Mouse (Mus musculus): Measurements from ENCODE around the gene Ttll9. TPM values are rescaled to one million over a fixed set of nuclear protein-coding genes. Genes with fewer than 3 reads are reported as not detected.

Ttll9 gene
- polyA plus RNA-seq, 1 experiment from 2014 or later = 1.8 TPM

- peaks cover 52% of the 10 kb centered on the region for H3K4me1 ChIP-seq
- no peaks in the 10 kb centered on the region for H3K27me3 ChIP-seq
- H3K9me3 ChIP-seq (replicated peaks) = no peaks in the 10 kb centered on the region
- H3K4me2 ChIP-seq = no peak overlapping the region; the same call in 1 of the 2 replicates
- H3K36me3 ChIP-seq (ENCODE audit: poor library complexity, severe bottlenecking) = no peaks in the 10 kb centered on the region
- WGBS = 33% methylated on average over 8 of the region's 8 CpGs
- no peak overlapping the region for H3K4me3 ChIP-seq
- H3K9ac ChIP-seq = no peak overlapping the region
- peak; percentile 65 for ATAC-seq
- peak overlapping the region; percentile 92 for H3K27ac ChIP-seq
Observed at GRCm38 (mm10) chr2:153045884-153046299, 83.6 kb downstream of the Ttll9 start.

- no peaks in the 10 kb centered on the region for H3K36me3 ChIP-seq (ENCODE audit: poor library complexity, severe bottlenecking)
- 36% methylated on average over 17 of the region's 17 CpGs for WGBS
- H3K4me2 ChIP-seq = no peak overlapping the region
- H3K27ac ChIP-seq = peak overlapping the region; percentile 92
- ATAC-seq = no peak
- no peak overlapping the region for H3K9ac ChIP-seq
- no peaks in the 10 kb centered on the region for H3K9me3 ChIP-seq (replicated peaks)
- no peak overlapping the region for H3K4me3 ChIP-seq
- peaks cover 17% of the 10 kb centered on the region for H3K27me3 ChIP-seq
- peaks cover 49% of the 10 kb centered on the region for H3K4me1 ChIP-seq
Observed at GRCm38 (mm10) chr2:153047828-153048465, 85.7 kb downstream of the Ttll9 start.

- H3K4me1 ChIP-seq = peaks cover 40% of the 10 kb centered on the region
- H3K36me3 ChIP-seq (ENCODE audit: poor library complexity, severe bottlenecking) = peaks cover 7% of the 10 kb centered on the region
- peaks cover 31% of the 10 kb centered on the region for H3K27me3 ChIP-seq
- H3K4me3 ChIP-seq = no peak overlapping the region
- H3K9ac ChIP-seq = peak overlapping the region; percentile 38; the same call in 1 of the 2 replicates
- 0 out of 2 replicates have a peak overlapping the region, but pooled peaks have one; percentile 8 for H3K4me2 ChIP-seq
- no peaks in the 10 kb centered on the region for H3K9me3 ChIP-seq (replicated peaks)
- WGBS = 39% methylated on average over 9 of the region's 9 CpGs
- peak; percentile 82 for ATAC-seq
- peak overlapping the region; percentile 92 for H3K27ac ChIP-seq
Observed at GRCm38 (mm10) chr2:153049288-153049996, 87.2 kb downstream of the Ttll9 start.

GRCm38 (mm10) chr2:153049997-153050358, 87.7 kb downstream of the Ttll9 start:
- H3K36me3 ChIP-seq (ENCODE audit: poor library complexity, severe bottlenecking) = peaks cover 12% of the 10 kb centered on the region
- H3K27ac ChIP-seq = peak overlapping the region; percentile 92
- H3K4me3 ChIP-seq = no peak overlapping the region
- no peak overlapping the region for H3K9ac ChIP-seq
- ATAC-seq = no peak
- H3K27me3 ChIP-seq = peaks cover 31% of the 10 kb centered on the region
- H3K4me2 ChIP-seq = no peak overlapping the region
- H3K4me1 ChIP-seq = peaks cover 39% of the 10 kb centered on the region
- WGBS = 80% methylated on average over 4 of the region's 4 CpGs
- no peaks in the 10 kb centered on the region for H3K9me3 ChIP-seq (replicated peaks)

GRCm38 (mm10) chr2:153051095-153051494, 88.8 kb downstream of the Ttll9 start:
- ATAC-seq = no peak
- H3K4me1 ChIP-seq = peaks cover 34% of the 10 kb centered on the region
- H3K36me3 ChIP-seq (ENCODE audit: poor library complexity, severe bottlenecking) = peaks cover 12% of the 10 kb centered on the region
- H3K4me3 ChIP-seq = no peak overlapping the region
- H3K9me3 ChIP-seq (replicated peaks) = no peaks in the 10 kb centered on the region
- no peak overlapping the region for H3K4me2 ChIP-seq
- WGBS = 88% methylated on average over 6 of the region's 6 CpGs
- H3K27me3 ChIP-seq = peaks cover 31% of the 10 kb centered on the region
- no peak overlapping the region for H3K27ac ChIP-seq
- H3K9ac ChIP-seq = no peak overlapping the region

- H3K4me1 ChIP-seq = peaks cover 30% of the 10 kb centered on the region
- peaks cover 12% of the 10 kb centered on the region for H3K36me3 ChIP-seq (ENCODE audit: poor library complexity, severe bottlenecking)
- H3K27ac ChIP-seq = no peak overlapping the region
- 83% methylated on average over 9 of the region's 9 CpGs for whole genome bisulfite sequencing
- no peak overlapping the region for H3K9ac ChIP-seq
- no peaks in the 10 kb centered on the region for H3K9me3 ChIP-seq (replicated peaks)
- ATAC-seq = no peak
- peaks cover 31% of the 10 kb centered on the region for H3K27me3 ChIP-seq
- no peak overlapping the region for H3K4me2 ChIP-seq
- H3K4me3 ChIP-seq = no peak overlapping the region
Observed at GRCm38 (mm10) chr2:153051537-153051936, 89.3 kb downstream of the Ttll9 start.

- Histone ChIP-seq H3K27ac (no peak overlapping the region), H3K9me3 (replicated peaks) (no peaks in the 10 kb centered on the region), H3K4me3 (no peak overlapping the region), H3K9ac (no peak overlapping the region), H3K36me3 (ENCODE audit: poor library complexity, severe bottlenecking) (peaks cover 12% of the 10 kb centered on the region), H3K4me1 (peaks cover 22% of the 10 kb centered on the region), H3K27me3 (peaks cover 31% of the 10 kb centered on the region), H3K4me2 (no peak overlapping the region)
- ATAC-seq = no peak
- 7% methylated on average over 30 of the region's 30 CpGs for WGBS
Observed at GRCm38 (mm10) chr2:153052700-153053351, 90.5 kb downstream of the Ttll9 start.

GRCm38 (mm10) chr2:153053896-153054295, 91.6 kb downstream of the Ttll9 start:
- 92% methylated on average over 8 of the region's 8 CpGs for WGBS
- peaks cover 18% of the 10 kb centered on the region for H3K4me1 ChIP-seq
- no peak overlapping the region for H3K4me3 ChIP-seq
- H3K36me3 ChIP-seq (ENCODE audit: poor library complexity, severe bottlenecking) = peaks cover 12% of the 10 kb centered on the region
- H3K27me3 ChIP-seq = peaks cover 31% of the 10 kb centered on the region
- H3K27ac ChIP-seq = no peak overlapping the region
- no peak overlapping the region for H3K9ac ChIP-seq
- no peaks in the 10 kb centered on the region for H3K9me3 ChIP-seq (replicated peaks)
- ATAC-seq = no peak
- no peak overlapping the region for H3K4me2 ChIP-seq

- H3K36me3 ChIP-seq (ENCODE audit: poor library complexity, severe bottlenecking) = peaks cover 12% of the 10 kb centered on the region
- H3K4me3 ChIP-seq = no peak overlapping the region
- ATAC-seq = no peak
- H3K9ac ChIP-seq = no peak overlapping the region
- H3K9me3 ChIP-seq (replicated peaks) = no peaks in the 10 kb centered on the region
- no peak overlapping the region for H3K4me2 ChIP-seq
- H3K4me1 ChIP-seq = peaks cover 4% of the 10 kb centered on the region; the same call in 1 of the 2 replicates
- H3K27ac ChIP-seq = no peak overlapping the region
- 63% methylated on average over 6 of the region's 6 CpGs for WGBS
- H3K27me3 ChIP-seq = peaks cover 31% of the 10 kb centered on the region
Observed at GRCm38 (mm10) chr2:153055270-153055920, 93.1 kb downstream of the Ttll9 start.

Other genes starting within 250 kb of the Ttll9 start
- 25.8 and 26.1 TPM in 2 replicates for gene Id1, start 226.2 kb upstream of the Ttll9 start, polyA plus RNA-seq (2015; fragmentation: Nextera tagmentation; extraction: Ambion mirVana)
- 4.4 and 4.8 TPM in 2 replicates for gene Cox4i2, start 208.3 kb upstream of the Ttll9 start, polyA plus RNA-seq (2015; fragmentation: Nextera tagmentation; extraction: Ambion mirVana)
- 155 and 164 TPM in 2 replicates for gene Bcl2l1, start 130.8 kb upstream of the Ttll9 start, polyA plus RNA-seq (2015; fragmentation: Nextera tagmentation; extraction: Ambion mirVana)
- 102 and 103 TPM in 2 replicates for gene Tpx2, start 114.5 kb upstream of the Ttll9 start, polyA plus RNA-seq (2015; fragmentation: Nextera tagmentation; extraction: Ambion mirVana)
- gene Mylk2, start 51.1 kb upstream of the Ttll9 start, polyA plus RNA-seq (2015; fragmentation: Nextera tagmentation; extraction: Ambion mirVana) = not detected in 2 replicates
- 2.7 and 2.9 TPM in 2 replicates for gene Foxs1, start 29.3 kb upstream of the Ttll9 start, polyA plus RNA-seq (2015; fragmentation: Nextera tagmentation; extraction: Ambion mirVana)
- gene Dusp15, start 10.8 kb upstream of the Ttll9 start, polyA plus RNA-seq (2015; fragmentation: Nextera tagmentation; extraction: Ambion mirVana) = 2.5 and 4.1 TPM in 2 replicates
- 142 TPM in 2 replicates for gene Pdrg1, start 52.9 kb downstream of the Ttll9 start, polyA plus RNA-seq (2015; fragmentation: Nextera tagmentation; extraction: Ambion mirVana)
- gene Xkr7, start 69.4 kb downstream of the Ttll9 start, polyA plus RNA-seq (2015; fragmentation: Nextera tagmentation; extraction: Ambion mirVana) = 1.0 and 1.5 TPM in 2 replicates
- gene Ccm2l, start 103.5 kb downstream of the Ttll9 start, polyA plus RNA-seq (2015; fragmentation: Nextera tagmentation; extraction: Ambion mirVana) = 0.58 and 0.72 TPM in 2 replicates
- 0.91 and 1.1 TPM in 2 replicates for gene Hck, start 146.0 kb downstream of the Ttll9 start, polyA plus RNA-seq (2015; fragmentation: Nextera tagmentation; extraction: Ambion mirVana)
- 59.4 and 65.7 TPM in 2 replicates for gene Tm9sf4, start 198.8 kb downstream of the Ttll9 start, polyA plus RNA-seq (2015; fragmentation: Nextera tagmentation; extraction: Ambion mirVana)

All from forebrain, embryonic 13.5 days (tissue).